Mouse (Mus musculus): ENCODE data around the gene Rnf149.
"Not testable (repeated sequence)": the region's sequence is repeated elsewhere in the genome, so short reads cannot be mapped to it uniquely, and the experiment has no call there.

Rnf149 gene

GRCm38 (mm10) chr1:39577253-39577705, at the start of gene Rnf149:
Rnf149 (minus strand) TSS chr1:39577405.
- DNase-seq, result peak; percentile 99

- DNase-seq, result no peak
Observed at GRCm38 (mm10) chr1:39625491-39625890, 48.3 kb upstream of the Rnf149 start.

- no peak for DNase-seq
Observed at GRCm38 (mm10) chr1:39623729-39624128, 46.5 kb upstream of the Rnf149 start.

GRCm38 (mm10) chr1:39623106-39623505, 45.9 kb upstream of the Rnf149 start:
- no peak for DNase-seq

- DNase-seq, result no peak
Observed at GRCm38 (mm10) chr1:39618524-39618923, 41.3 kb upstream of the Rnf149 start.

GRCm38 (mm10) chr1:39615526-39615925, 38.3 kb upstream of the Rnf149 start:
- DNase-seq, result no peak

GRCm38 (mm10) chr1:39614462-39615279, 37.5 kb upstream of the Rnf149 start:
- DNase-seq, result peak; percentile 51

GRCm38 (mm10) chr1:39613061-39613460, 35.9 kb upstream of the Rnf149 start:
- DNase-seq, result no peak

GRCm38 (mm10) chr1:39612491-39612890, 35.3 kb upstream of the Rnf149 start:
- DNase-seq, result no peak

- no peak for DNase-seq
Observed at GRCm38 (mm10) chr1:39608534-39608933, 31.3 kb upstream of the Rnf149 start.

- DNase-seq, result no peak
Observed at GRCm38 (mm10) chr1:39602477-39602876, 25.3 kb upstream of the Rnf149 start.

GRCm38 (mm10) chr1:39598726-39599125, 21.5 kb upstream of the Rnf149 start:
- no peak for DNase-seq

- not testable (repeated sequence) for DNase-seq
Observed at GRCm38 (mm10) chr1:39597135-39597534, 19.9 kb upstream of the Rnf149 start.

- DNase-seq, result no peak
Observed at GRCm38 (mm10) chr1:39593836-39594235, 16.6 kb upstream of the Rnf149 start.

- no peak for DNase-seq
Observed at GRCm38 (mm10) chr1:39592090-39592489, 14.9 kb upstream of the Rnf149 start.

- DNase-seq, result not testable (repeated sequence)
Observed at GRCm38 (mm10) chr1:39591557-39591956, 14.4 kb upstream of the Rnf149 start.

GRCm38 (mm10) chr1:39590193-39590592, 13.0 kb upstream of the Rnf149 start:
- no peak for DNase-seq

- DNase-seq, result no peak
Observed at GRCm38 (mm10) chr1:39585416-39585815, 8.2 kb upstream of the Rnf149 start.

- no peak for DNase-seq
Observed at GRCm38 (mm10) chr1:39583173-39583572, 6.0 kb upstream of the Rnf149 start.

GRCm38 (mm10) chr1:39581215-39581614, 4.0 kb upstream of the Rnf149 start:
- DNase-seq, result no peak

GRCm38 (mm10) chr1:39579139-39579538, 1.9 kb upstream of the Rnf149 start:
- DNase-seq, result no peak

- DNase-seq, result no peak
Observed at GRCm38 (mm10) chr1:39578446-39578845, 1.2 kb upstream of the Rnf149 start.

GRCm38 (mm10) chr1:39576431-39577243, 568 bp downstream of the Rnf149 start:
- peak; percentile 77 for DNase-seq

Measured in right cerebral cortex, postnatal 25 days (tissue).